Mouse (Mus musculus): Measurements from ENCODE around the gene Lamb1. TPM values are rescaled to one million over a fixed set of nuclear protein-coding genes. Genes with fewer than 3 reads are reported as not detected.

Lamb1 gene
- polyA plus RNA-seq, 1 experiment from 2014 or later: 81.3 TPM

DNA sequence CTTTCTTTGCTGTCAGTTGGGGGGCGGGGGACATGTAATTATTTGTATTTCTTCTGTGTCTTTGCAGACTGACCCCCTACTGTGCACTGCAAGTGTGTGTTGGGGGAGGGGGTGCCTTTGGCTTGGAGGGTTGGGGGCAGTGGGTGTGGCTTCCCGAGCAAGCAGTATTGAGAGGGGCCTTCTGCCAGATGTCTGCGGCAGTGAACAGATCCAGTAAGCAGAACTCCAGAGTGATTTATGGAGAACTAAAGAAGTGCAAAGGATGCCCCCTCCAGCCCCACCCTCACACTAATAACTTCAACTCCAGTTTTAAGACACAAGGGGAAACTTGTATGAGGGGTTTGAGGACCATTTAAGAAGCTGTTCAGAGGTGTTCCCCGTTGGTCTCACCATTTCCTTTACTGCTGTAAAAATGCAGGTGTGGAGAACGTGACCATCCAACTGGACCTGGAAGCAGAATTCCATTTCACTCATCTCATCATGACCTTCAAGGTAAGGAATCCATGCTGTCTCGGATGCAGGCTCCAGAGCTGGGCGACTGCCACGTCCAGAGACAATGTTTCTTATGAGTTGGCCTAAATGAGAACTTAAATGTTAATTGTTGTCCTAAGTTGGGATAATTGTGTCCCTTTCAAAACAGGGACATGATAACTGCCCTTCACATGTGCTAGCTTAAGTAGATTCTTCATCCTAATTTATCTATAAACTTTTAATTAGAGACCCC, 7.1 kb downstream of the Lamb1 start:
- H3K27ac ChIP-seq: peak overlapping the region; percentile 45
- no peak overlapping the region for H3K4me3 ChIP-seq (replicated peaks)
- H3K36me3 ChIP-seq: peaks cover 27% of the 10 kb centered on the region
- 37% methylated on average over 8 of the region's 8 CpGs for WGBS
- ATAC-seq: peak; percentile 36
- H3K4me1 ChIP-seq (replicated peaks): peaks cover 34% of the 10 kb centered on the region
- no peak overlapping the region for H3K9ac ChIP-seq
- no peaks in the 10 kb centered on the region for H3K9me3 ChIP-seq
- no peaks in the 10 kb centered on the region for H3K27me3 ChIP-seq (replicated peaks)
- peak overlapping the region; percentile 37 for H3K4me2 ChIP-seq (replicated peaks)

DNA sequence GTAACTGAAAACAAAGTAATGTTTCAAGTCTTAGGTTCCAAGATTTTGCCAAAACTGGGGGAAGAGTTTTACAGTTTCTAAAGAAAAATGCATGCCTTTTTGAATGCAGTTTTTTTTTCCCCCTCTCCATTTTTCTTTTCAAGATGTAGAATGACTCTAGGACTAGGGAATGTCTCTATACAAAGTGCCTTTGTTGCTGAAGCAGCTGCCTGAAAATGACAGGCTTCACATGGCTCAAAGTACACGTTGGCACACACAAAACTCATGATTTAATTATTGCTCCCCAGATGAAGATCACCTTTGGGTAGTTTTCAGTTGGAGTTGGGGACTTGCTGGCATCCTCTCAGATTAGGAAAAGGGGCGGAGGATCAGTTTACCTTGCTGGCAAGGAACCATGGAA, 7.8 kb downstream of the Lamb1 start:
- peaks cover 32% of the 10 kb centered on the region for H3K4me1 ChIP-seq (replicated peaks)

DNA sequence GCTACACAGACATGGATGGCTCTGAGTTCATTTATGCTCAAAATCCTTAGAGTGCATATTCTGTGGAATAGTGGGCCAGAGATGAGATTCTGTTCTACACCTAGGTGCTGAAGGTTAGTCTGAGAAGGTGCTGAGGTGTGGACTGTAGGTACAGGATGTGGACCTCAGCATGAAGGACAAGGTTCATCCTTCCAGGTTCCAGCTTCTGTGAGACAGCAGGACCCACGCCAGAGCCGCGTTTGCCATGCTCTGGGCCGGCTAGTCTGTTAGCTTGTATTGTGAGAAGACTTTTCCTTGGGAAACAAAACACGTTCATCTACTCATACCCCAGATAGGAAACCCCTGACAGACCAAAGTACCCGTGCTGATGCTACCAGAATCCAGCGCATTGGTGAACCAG, 8.6 kb downstream of the Lamb1 start:
- no peak for ATAC-seq
- Histone ChIP-seq H3K4me1 (replicated peaks) (peaks cover 32% of the 10 kb centered on the region), H3K9ac (no peak overlapping the region), H3K4me3 (replicated peaks) (no peak overlapping the region), H3K4me2 (replicated peaks) (no peak overlapping the region), H3K36me3 (peaks cover 31% of the 10 kb centered on the region), H3K27me3 (replicated peaks) (no peaks in the 10 kb centered on the region), H3K9me3 (no peaks in the 10 kb centered on the region), H3K27ac (no peak overlapping the region)
- 97% methylated on average over 7 of the region's 7 CpGs for WGBS

More for the DNA sequence above, 7.8 kb downstream of the Lamb1 start:
- no peaks in the 10 kb centered on the region for H3K27me3 ChIP-seq (replicated peaks)
- H3K4me3 ChIP-seq (replicated peaks): no peak overlapping the region
- H3K36me3 ChIP-seq: peaks cover 27% of the 10 kb centered on the region
- no peak for ATAC-seq
- 67% methylated on average over 2 of the region's 2 CpGs for WGBS
- H3K9me3 ChIP-seq: no peaks in the 10 kb centered on the region
- no peak overlapping the region for H3K27ac ChIP-seq
- H3K9ac ChIP-seq: no peak overlapping the region
- no peak overlapping the region for H3K4me2 ChIP-seq (replicated peaks)

DNA sequence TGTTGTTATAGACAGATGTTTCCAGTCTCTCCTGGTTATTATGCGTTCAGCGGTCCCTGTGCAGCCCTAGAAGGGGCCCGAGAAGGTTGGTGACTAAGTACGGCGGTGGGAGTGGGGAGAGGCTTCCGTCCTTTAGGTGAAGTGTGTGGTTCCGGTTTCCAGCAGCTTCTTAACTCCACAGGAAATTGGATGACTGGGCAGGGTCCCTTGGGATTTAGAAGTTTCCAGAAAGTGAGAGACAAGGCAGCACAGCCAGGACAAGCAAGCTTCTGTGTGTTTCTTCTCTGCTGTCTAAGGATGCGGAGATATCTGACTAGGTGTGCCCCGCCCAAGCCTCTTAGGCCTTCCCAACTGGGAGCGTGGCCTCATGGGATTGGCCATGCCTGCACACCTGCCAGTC, 10.4 kb downstream of the Lamb1 start:
- ATAC-seq: no peak
- Histone ChIP-seq H3K4me2 (replicated peaks) (no peak overlapping the region), H3K9ac (no peak overlapping the region), H3K36me3 (peaks cover 35% of the 10 kb centered on the region), H3K27ac (peak overlapping the region; percentile 51; the same call in 1 of the 2 replicates), H3K27me3 (replicated peaks) (no peaks in the 10 kb centered on the region), H3K9me3 (no peaks in the 10 kb centered on the region), H3K4me1 (replicated peaks) (peaks cover 32% of the 10 kb centered on the region), H3K4me3 (replicated peaks) (no peak overlapping the region)
- WGBS: 53% methylated on average over 10 of the region's 10 CpGs

DNA sequence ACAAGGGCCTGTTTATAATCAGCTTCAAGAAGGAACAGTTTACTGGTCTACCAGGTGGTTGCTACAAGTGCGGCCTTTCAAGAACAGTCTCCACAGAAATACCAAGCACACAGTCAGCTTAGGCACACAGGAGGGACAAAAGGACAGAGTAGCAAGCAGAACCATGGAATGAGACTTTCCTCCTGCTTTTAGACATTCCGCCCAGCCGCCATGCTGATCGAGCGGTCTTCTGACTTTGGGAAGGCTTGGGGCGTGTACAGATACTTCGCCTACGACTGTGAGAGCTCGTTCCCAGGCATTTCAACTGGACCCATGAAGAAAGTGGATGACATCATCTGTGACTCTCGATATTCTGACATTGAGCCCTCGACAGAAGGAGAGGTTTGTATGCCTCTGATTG, 13.2 kb downstream of the Lamb1 start:
- peaks cover 36% of the 10 kb centered on the region for H3K36me3 ChIP-seq
- no peak overlapping the region for H3K27ac ChIP-seq
- H3K4me2 ChIP-seq (replicated peaks): no peak overlapping the region
- H3K4me1 ChIP-seq (replicated peaks): peaks cover 19% of the 10 kb centered on the region
- no peak overlapping the region for H3K9ac ChIP-seq
- no peaks in the 10 kb centered on the region for H3K9me3 ChIP-seq
- WGBS: 94% methylated on average over 11 of the region's 11 CpGs
- H3K27me3 ChIP-seq (replicated peaks): no peaks in the 10 kb centered on the region
- ATAC-seq: no peak
- H3K4me3 ChIP-seq (replicated peaks): no peak overlapping the region

DNA sequence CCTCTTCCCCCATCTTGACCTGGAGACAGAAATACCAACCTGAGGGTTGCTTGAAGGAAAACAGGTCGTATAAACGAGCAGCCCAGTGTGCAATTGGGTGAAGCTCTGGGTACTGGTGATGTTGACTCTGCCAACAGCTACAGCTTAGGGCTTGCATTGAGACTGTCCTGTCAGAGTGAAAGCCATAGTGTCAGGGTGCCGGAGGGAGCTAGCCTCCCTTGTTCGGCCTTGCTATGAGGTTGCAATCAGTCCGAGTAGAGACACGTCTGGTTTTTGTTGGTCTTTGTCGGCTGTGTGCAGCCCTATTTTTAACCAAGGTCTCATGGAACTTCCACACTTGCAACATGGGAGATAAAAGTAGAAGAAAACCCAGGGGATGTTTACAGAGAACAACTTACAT, 15.3 kb downstream of the Lamb1 start:
- H3K4me2 ChIP-seq (replicated peaks): no peak overlapping the region
- H3K36me3 ChIP-seq: peaks cover 28% of the 10 kb centered on the region
- H3K27me3 ChIP-seq (replicated peaks): no peaks in the 10 kb centered on the region
- no peak overlapping the region for H3K27ac ChIP-seq
- 73% methylated on average over 7 of the region's 7 CpGs for WGBS
- no peak overlapping the region for H3K4me3 ChIP-seq (replicated peaks)
- no peak overlapping the region for H3K9ac ChIP-seq
- H3K9me3 ChIP-seq: no peaks in the 10 kb centered on the region
- H3K4me1 ChIP-seq (replicated peaks): peaks cover 8% of the 10 kb centered on the region; the same call in 1 of the 2 replicates
- ATAC-seq: no peak

DNA sequence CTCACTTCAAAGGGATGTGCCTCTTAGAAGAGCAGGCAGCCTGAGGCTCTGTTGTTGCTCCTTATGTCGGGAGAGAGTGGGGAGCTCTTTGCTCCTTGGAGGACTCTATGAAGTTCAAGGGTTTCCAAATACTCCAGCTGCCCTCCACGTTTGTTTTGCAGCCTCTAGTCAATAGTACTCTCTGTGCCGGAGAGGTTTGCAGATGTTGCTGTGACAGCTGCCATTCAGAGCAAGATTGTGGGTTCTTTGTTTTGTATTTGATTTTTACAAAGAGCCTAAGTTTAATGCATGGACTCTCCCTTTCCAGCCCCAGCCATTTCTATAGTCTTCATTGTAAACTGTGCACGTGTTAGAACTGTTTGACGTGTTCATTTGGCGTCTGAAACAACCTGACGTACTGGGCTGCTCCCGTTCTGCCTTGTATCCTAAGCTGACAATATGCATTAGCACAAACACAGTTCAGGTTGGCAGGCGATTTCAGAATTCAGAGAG, 16.1 kb downstream of the Lamb1 start:
- no peaks in the 10 kb centered on the region for H3K27me3 ChIP-seq (replicated peaks)
- no peak overlapping the region for H3K4me3 ChIP-seq (replicated peaks)
- peaks cover 29% of the 10 kb centered on the region for H3K36me3 ChIP-seq
- H3K4me2 ChIP-seq (replicated peaks): no peak overlapping the region
- H3K4me1 ChIP-seq (replicated peaks): 0 out of 2 replicates have a peak, but pooled peaks cover 3% of the 10 kb centered on the region
- no peak for ATAC-seq
- no peak overlapping the region for H3K27ac ChIP-seq
- H3K9ac ChIP-seq: no peak overlapping the region
- no peaks in the 10 kb centered on the region for H3K9me3 ChIP-seq
- WGBS: 74% methylated on average over 9 of the region's 9 CpGs

DNA sequence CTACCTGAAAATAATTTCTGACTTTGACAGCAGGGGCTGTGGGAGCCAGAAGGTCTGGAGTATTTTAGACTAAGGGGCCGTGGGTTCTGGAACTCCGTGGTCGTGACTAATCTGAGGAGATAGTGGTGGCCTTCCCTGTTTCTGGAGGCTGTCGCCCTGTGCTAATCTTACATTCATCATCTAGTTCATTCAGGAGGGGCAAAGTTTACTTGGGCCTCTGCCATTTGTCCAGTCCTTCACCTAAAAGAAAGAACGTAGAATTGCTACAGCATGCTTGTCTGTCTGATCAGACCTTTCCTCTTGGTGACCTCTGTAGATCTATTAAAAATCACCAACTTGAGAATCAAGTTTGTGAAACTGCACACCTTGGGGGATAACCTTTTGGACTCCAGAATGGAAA, 17.2 kb downstream of the Lamb1 start:
- Histone ChIP-seq H3K27ac (no peak overlapping the region), H3K9ac (no peak overlapping the region), H3K36me3 (peaks cover 27% of the 10 kb centered on the region), H3K27me3 (replicated peaks) (no peaks in the 10 kb centered on the region), H3K4me2 (replicated peaks) (no peak overlapping the region), H3K9me3 (no peaks in the 10 kb centered on the region), H3K4me3 (replicated peaks) (no peak overlapping the region), H3K4me1 (replicated peaks) (no peaks in the 10 kb centered on the region)
- WGBS: 48% methylated on average over 5 of the region's 5 CpGs
- no peak for ATAC-seq

DNA sequence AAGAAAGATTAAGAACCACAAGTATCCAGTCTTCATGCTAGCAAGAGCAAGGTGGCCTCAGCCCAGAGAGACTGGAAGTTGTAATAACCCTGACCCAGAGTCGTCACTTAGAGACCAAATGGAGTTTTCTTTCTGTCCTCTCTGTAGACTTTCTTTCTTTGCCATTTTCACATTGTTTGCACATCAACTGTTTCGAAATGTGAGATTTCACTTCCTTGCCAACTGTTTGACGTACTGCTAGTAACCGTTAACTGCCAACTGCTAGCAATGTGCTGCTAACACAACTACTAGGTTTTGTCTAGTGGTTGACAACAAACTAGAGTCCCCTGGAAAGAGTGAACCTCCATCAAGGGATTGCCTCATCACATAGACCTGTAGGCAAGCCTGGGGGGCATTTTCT, 18.1 kb downstream of the Lamb1 start:
- H3K27ac ChIP-seq: no peak overlapping the region
- no peaks in the 10 kb centered on the region for H3K4me1 ChIP-seq (replicated peaks)
- no peak overlapping the region for H3K4me2 ChIP-seq (replicated peaks)
- H3K9me3 ChIP-seq: no peaks in the 10 kb centered on the region
- no peaks in the 10 kb centered on the region for H3K27me3 ChIP-seq (replicated peaks)
- WGBS: 81% methylated on average over 4 of the region's 4 CpGs
- no peak overlapping the region for H3K9ac ChIP-seq
- ATAC-seq: no peak
- H3K4me3 ChIP-seq (replicated peaks): no peak overlapping the region
- peaks cover 33% of the 10 kb centered on the region for H3K36me3 ChIP-seq

DNA sequence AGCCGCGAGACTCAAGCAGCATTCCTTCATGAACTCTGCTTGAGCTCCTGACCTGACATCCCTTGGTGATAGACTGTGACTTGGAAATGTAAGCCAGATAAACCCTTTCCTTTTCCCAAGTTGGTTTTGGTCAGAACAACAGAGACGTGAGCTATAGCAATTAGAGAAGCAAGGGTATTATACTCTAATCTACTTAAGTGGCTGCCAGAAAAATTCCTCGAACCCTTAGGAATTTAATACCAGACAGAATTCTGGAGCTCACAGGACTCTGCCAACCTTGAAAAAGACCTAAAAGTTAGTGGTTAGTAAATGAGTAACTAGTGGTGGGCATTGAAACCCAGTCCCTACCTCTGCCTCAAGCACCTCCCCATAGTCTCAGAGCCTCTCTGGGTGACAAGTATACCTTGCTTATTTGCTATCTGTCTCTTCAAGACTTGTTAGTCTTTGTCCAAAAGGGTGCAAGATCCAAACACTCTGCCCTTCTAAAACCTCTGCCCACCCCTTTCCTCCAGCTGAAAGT, 18.6 kb downstream of the Lamb1 start:
- peaks cover 37% of the 10 kb centered on the region for H3K36me3 ChIP-seq
- H3K27me3 ChIP-seq (replicated peaks): no peaks in the 10 kb centered on the region
- WGBS: 77% methylated on average over 4 of the region's 4 CpGs
- H3K4me1 ChIP-seq (replicated peaks): no peaks in the 10 kb centered on the region
- ATAC-seq: no peak
- no peak overlapping the region for H3K9ac ChIP-seq
- H3K4me3 ChIP-seq (replicated peaks): no peak overlapping the region
- no peak overlapping the region for H3K27ac ChIP-seq
- no peak overlapping the region for H3K4me2 ChIP-seq (replicated peaks)
- no peaks in the 10 kb centered on the region for H3K9me3 ChIP-seq

DNA sequence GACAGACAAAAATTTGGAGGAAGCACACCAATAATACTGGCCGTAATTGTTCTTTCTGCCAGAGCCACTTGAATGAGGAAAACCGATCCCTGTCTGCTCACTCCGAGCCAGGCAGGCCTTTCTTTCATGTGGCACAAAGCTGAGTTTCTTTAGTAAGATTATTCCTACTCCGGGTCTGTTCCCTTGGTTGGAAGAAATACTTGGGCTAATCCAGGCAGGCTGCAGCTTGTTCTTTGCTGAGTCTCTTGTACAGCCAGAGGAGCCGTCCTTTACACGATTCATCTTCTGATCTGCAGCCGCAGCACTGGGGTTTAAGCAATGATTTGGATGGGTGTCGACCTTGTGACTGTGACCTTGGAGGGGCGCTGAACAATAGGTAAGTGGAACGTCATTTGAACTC, 24.0 kb downstream of the Lamb1 start:
- ATAC-seq: no peak
- no peaks in the 10 kb centered on the region for H3K27me3 ChIP-seq (replicated peaks)
- no peaks in the 10 kb centered on the region for H3K9me3 ChIP-seq
- H3K27ac ChIP-seq: no peak overlapping the region
- H3K4me1 ChIP-seq (replicated peaks): peaks cover 7% of the 10 kb centered on the region
- no peak overlapping the region for H3K4me2 ChIP-seq (replicated peaks)
- 94% methylated on average over 10 of the region's 10 CpGs for WGBS
- no peak overlapping the region for H3K9ac ChIP-seq
- H3K36me3 ChIP-seq: peaks cover 37% of the 10 kb centered on the region
- H3K4me3 ChIP-seq (replicated peaks): no peak overlapping the region

DNA sequence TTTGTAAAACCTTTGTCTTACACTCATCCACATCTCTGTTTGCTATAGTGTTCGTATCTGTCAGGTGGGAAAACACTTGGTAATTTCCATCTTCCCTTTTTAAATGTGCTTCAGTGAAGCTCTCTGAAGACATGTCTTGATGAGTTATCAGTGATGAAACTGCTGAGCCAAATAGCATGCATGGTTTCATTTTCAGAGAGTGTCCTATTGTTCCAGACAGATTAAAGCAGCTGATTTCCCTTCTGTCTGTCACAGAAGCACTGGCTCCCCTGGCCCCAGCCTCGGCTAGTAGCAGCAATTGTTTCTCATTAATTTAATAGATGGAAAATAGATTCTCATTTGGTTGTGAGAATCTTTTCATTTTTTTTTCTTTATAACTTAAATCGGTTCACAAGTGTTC, 25.9 kb downstream of the Lamb1 start:
- H3K9ac ChIP-seq: no peak overlapping the region
- no peaks in the 10 kb centered on the region for H3K27me3 ChIP-seq (replicated peaks)
- peaks cover 31% of the 10 kb centered on the region for H3K36me3 ChIP-seq
- H3K9me3 ChIP-seq: no peaks in the 10 kb centered on the region
- H3K4me1 ChIP-seq (replicated peaks): peaks cover 22% of the 10 kb centered on the region
- no peak for ATAC-seq
- WGBS: 80% methylated on average over 3 of the region's 3 CpGs
- no peak overlapping the region for H3K4me3 ChIP-seq (replicated peaks)
- H3K4me2 ChIP-seq (replicated peaks): no peak overlapping the region
- no peak overlapping the region for H3K27ac ChIP-seq
